Mouse (Mus musculus) embryonic facial prominence, embryonic 15.5 days (tissue): ENCODE data around the gene Lrrc38. TPM values are rescaled to one million over a fixed set of nuclear protein-coding genes. Genes with fewer than 3 reads are reported as not detected.
"Not testable (repeated sequence)": the region's sequence is repeated elsewhere in the genome, so short reads cannot be mapped to it uniquely, and the experiment has no call there.

Experiments used
- ATAC-seq: fragments of 200-750 bp; cut with Nextera tagmentation; 2 replicates; pipeline ENCODE4 v1.8.0; 2017; ENCODE audit warnings: low read depth, moderate TSS enrichment; ENCODE audit not compliant: insufficient number of reproducible peaks, low FRiP score, low TSS enrichment
- H3K27ac ChIP-seq: fragments of 300-500 bp; sonication (generic); replicated peaks from 2 replicates; pipeline ENCODE4 v1.5.1; 2015; ENCODE audit warnings: mild to moderate bottlenecking, inconsistent platforms
- H3K27me3 ChIP-seq: fragments of 300-500 bp; sonication (generic); 2 replicates; pipeline ENCODE4 v1.6.1; 2015; ENCODE audit warnings: inconsistent platforms
- H3K36me3 ChIP-seq: fragments of 300-500 bp; sonication (generic); 2 replicates; pipeline ENCODE4 v1.6.1; 2015; ENCODE audit warnings: mild to moderate bottlenecking, inconsistent platforms
- H3K4me1 ChIP-seq: fragments of 300-500 bp; sonication (generic); 2 replicates; pipeline ENCODE4 v1.6.1; 2015; ENCODE audit warnings: inconsistent platforms
- H3K4me2 ChIP-seq: fragments of 300-500 bp; sonication (generic); replicated peaks from 2 replicates; pipeline ENCODE4 v1.6.1; 2015; ENCODE audit warnings: mild to moderate bottlenecking, inconsistent platforms
- H3K4me3 ChIP-seq: fragments of 300-500 bp; sonication (generic); replicated peaks from 2 replicates; pipeline ENCODE4 v1.5.1; 2015; ENCODE audit warnings: mild to moderate bottlenecking, inconsistent platforms
- H3K9ac ChIP-seq: fragments of 300-500 bp; sonication (generic); 2 replicates; pipeline ENCODE4 v1.6.1; 2015; ENCODE audit warnings: inconsistent platforms
- H3K9me3 ChIP-seq: fragments of 300-500 bp; sonication (generic); replicated peaks from 2 replicates; pipeline ENCODE4 v1.6.1; 2016; ENCODE audit warnings: inconsistent platforms
- WGBS: fragments of 180-500 bp; shearing (Covaris S2); methylation state at CpG from one replicate; pipeline ENCODE4 v1.1.7; 2015; 5-methylcytosine and 5-hydroxymethylcytosine counted together
- polyA plus RNA-seq: library from polyadenylated mRNA; unstranded; fragments of >200 nt; fragmentation: Nextera tagmentation; extraction: Ambion mirVana; gene quantifications from 2 replicates; pipeline ENCODE4 v1.2.1, GENCODE M21; 2015

The Lrrc38 gene
- polyA plus RNA-seq, 1 experiment from 2014 or later: 1.2 TPM

DNA sequence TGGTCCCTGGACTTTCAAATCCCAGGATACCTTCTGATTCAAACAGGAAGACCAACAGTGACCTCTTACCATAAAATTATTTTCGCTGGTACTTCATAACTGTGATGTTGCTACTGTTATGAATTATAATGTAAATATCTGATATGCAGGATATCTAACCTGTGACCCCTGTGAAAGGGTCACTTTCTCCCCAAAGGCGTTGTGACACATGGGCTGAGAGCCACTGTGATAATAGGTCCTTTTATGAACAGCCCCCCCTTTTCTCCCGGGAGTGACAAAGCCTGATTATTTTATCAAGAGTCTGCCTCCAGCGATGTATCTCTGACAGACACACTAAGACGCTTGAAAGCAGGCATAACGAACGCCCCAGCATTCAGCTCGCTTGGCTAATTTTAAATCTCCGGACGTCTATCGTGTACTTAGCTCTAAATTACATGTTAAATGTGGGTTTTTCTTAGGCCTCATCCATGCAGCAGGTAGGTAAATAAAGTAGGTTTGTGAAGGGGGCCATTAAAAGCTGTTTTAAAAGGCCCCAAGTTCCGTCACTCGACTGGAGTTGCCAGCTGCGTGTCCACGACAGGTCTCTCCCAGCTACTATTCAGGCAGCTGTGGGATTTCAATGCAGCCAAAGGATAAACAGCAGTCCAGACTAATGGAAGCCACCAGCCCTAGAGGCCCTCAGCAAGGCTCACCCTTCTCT is 24.5 kb upstream of the Lrrc38 start:
- no peak for ATAC-seq
- peak overlapping the region; percentile 50 for H3K4me2 ChIP-seq
- H3K9ac ChIP-seq: no peak overlapping the region
- H3K27me3 ChIP-seq: no peaks in the 10 kb centered on the region
- 9% methylated on average over 15 of the region's 15 CpGs for WGBS
- peaks cover 5% of the 10 kb centered on the region; the same call in 1 of the 2 replicates for H3K4me1 ChIP-seq
- peak overlapping the region; percentile 36 for H3K4me3 ChIP-seq
- no peaks in the 10 kb centered on the region for H3K9me3 ChIP-seq
- H3K36me3 ChIP-seq: no peaks in the 10 kb centered on the region
- no peak overlapping the region for H3K27ac ChIP-seq

DNA sequence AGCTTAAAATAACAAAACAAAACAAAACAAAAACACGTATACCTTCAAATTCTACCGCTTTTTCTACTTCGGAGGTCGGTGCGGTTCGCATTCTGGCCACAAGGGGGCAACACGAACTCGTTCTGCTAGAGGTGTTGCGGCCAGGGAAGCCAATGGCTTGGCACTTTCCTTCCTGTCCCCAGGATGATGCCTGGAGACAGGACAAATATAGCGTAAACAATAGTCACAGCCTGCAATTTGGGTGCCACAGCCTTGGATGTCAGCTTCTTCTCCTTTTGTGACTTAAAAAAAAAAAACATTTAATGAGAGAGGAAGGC is 24.0 kb upstream of the Lrrc38 start:
- 1% methylated on average over 10 of the region's 10 CpGs for WGBS
- no peaks in the 10 kb centered on the region for H3K36me3 ChIP-seq
- peaks cover 10% of the 10 kb centered on the region; the same call in 1 of the 2 replicates for H3K4me1 ChIP-seq
- no peaks in the 10 kb centered on the region for H3K27me3 ChIP-seq
- H3K27ac ChIP-seq: no peak overlapping the region
- H3K4me3 ChIP-seq: peak overlapping the region; percentile 36
- no peaks in the 10 kb centered on the region for H3K9me3 ChIP-seq
- peak overlapping the region; percentile 50 for H3K4me2 ChIP-seq
- no peak overlapping the region for H3K9ac ChIP-seq
- no peak for ATAC-seq

DNA sequence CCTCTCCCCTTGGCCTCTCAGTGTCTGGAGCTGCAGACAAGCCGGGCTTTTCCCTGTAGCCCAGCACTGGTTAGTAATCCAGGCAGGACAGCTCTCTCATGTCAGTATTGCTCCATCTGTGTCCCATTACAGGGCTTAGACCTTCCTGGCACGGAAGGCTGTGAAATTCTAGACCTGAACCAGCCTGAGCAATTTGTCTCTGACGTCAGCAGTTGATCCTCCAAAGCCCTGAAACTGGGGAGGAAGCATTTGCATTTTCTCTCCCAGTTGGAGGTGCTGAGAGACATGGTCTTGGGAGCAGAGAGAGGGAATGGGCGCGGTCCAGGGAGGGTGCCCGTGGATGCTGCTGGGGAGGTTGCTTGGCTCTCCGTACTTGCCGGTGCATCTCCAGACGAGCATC is 19.0 kb upstream of the Lrrc38 start:
- Histone ChIP-seq H3K27ac (no peak overlapping the region), H3K4me2 (0 out of 2 replicates have a peak overlapping the region, but pooled peaks have one; percentile 25), H3K36me3 (no peaks in the 10 kb centered on the region), H3K4me3 (no peak overlapping the region), H3K9ac (no peak overlapping the region), H3K4me1 (peaks cover 9% of the 10 kb centered on the region; the same call in 1 of the 2 replicates), H3K9me3 (no peaks in the 10 kb centered on the region), H3K27me3 (no peaks in the 10 kb centered on the region)
- 6% methylated on average over 9 of the region's 9 CpGs for WGBS
- peak; percentile 79 for ATAC-seq

DNA sequence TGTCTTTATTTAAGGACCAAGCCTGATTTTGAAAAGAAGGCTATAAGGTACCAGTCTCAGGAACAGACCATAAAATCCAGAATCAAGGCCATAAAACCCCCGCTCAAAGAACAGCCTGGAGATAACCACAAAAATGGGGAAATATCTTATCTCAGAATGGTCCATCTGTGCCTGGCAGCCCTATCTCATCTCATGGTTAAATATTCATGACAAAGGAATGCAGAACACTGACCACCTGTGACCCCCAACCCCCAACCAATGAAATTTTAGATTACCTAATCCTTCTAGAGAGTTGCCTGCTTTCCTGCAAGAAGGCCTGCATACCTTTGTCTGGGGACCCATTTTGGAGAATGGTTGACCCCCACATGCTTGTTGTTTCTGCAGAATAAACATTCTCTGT is 17.8 kb upstream of the Lrrc38 start:
- Histone ChIP-seq H3K4me1 (peaks cover 9% of the 10 kb centered on the region; the same call in 1 of the 2 replicates), H3K9me3 (no peaks in the 10 kb centered on the region), H3K4me3 (no peak overlapping the region), H3K36me3 (no peaks in the 10 kb centered on the region), H3K9ac (no peak overlapping the region), H3K27me3 (no peaks in the 10 kb centered on the region), H3K4me2 (no peak overlapping the region), H3K27ac (no peak overlapping the region)
- 82% methylated on average over 1 of the region's 1 CpGs for WGBS
- no peak for ATAC-seq

DNA sequence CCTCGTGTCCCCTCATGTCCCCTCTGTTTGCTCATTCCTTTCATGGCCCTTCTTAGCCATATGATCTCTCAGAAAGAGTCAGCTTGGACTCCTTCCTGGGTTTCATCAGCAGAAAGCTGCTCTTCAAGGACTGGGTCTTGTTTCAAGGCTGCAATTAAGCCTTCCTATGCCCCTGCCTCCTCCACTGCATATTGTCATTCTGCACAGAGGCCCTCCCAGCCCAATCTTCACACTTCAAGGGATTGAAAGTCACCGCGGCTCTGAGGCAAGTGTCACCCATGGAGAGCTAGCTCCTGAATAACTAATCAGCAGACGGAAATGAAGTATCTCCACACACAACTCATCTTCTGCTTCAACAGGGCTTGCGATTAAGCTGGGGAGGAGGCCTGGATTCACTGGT is 15.4 kb upstream of the Lrrc38 start:
- WGBS: 57% methylated on average over 5 of the region's 5 CpGs
- no peaks in the 10 kb centered on the region for H3K36me3 ChIP-seq
- no peak for ATAC-seq
- no peak overlapping the region for H3K4me2 ChIP-seq
- no peaks in the 10 kb centered on the region for H3K27me3 ChIP-seq
- no peak overlapping the region for H3K4me3 ChIP-seq
- no peaks in the 10 kb centered on the region for H3K9me3 ChIP-seq
- no peak overlapping the region for H3K27ac ChIP-seq
- H3K4me1 ChIP-seq: peaks cover 9% of the 10 kb centered on the region; the same call in 1 of the 2 replicates
- H3K9ac ChIP-seq: no peak overlapping the region

DNA sequence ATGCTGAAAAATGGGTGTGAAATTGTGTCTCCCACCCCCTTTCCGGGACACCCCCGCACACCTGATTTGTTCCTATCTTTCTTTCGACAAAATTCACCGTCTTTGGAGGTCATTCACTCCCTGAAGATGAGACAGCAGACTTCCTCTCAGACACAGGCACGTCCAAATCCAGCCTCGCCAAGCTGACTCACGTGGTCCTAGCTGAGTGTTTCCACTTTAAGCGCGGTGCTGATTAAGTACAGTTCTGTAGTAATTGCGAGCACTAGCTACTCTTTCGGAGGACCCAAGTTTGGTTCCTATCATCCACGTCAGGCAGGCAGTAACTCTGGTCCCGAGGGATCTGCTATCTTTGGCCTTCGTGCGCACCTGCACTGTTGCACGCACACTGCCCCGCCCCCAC is 14.6 kb upstream of the Lrrc38 start:
- no peak overlapping the region for H3K27ac ChIP-seq
- H3K36me3 ChIP-seq: no peaks in the 10 kb centered on the region
- H3K27me3 ChIP-seq: no peaks in the 10 kb centered on the region
- no peak overlapping the region for H3K4me2 ChIP-seq
- no peak overlapping the region for H3K9ac ChIP-seq
- no peak overlapping the region for H3K4me3 ChIP-seq
- 80% methylated on average over 17 of the region's 17 CpGs for WGBS
- peaks cover 8% of the 10 kb centered on the region; the same call in 1 of the 2 replicates for H3K4me1 ChIP-seq
- H3K9me3 ChIP-seq: no peaks in the 10 kb centered on the region
- ATAC-seq: no peak

DNA sequence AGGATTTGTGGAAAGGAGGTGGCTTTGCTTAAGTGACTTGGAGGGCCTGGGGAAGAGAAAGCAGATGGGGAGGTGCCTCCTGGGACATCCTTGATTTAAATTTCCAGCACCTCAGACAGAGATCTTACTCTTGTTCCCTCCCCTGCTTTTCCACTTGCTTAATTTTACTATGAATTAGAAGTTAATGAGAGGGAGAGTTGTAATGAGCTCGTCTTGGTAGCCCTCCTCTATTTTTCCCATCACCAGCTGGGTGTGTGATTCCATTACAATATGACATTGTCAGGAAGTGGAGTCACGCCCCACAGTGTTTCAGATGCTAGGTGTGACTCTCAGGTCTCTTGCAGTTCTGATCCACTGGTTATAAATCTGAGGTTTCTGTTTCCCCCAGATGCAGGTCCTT is 13.5 kb upstream of the Lrrc38 start:
- Histone ChIP-seq H3K36me3 (no peaks in the 10 kb centered on the region), H3K4me2 (no peak overlapping the region), H3K27me3 (no peaks in the 10 kb centered on the region), H3K27ac (no peak overlapping the region), H3K4me1 (no peaks in the 10 kb centered on the region), H3K9ac (no peak overlapping the region), H3K4me3 (no peak overlapping the region), H3K9me3 (no peaks in the 10 kb centered on the region)
- ATAC-seq: no peak
- 45% methylated on average over 2 of the region's 2 CpGs for WGBS

DNA sequence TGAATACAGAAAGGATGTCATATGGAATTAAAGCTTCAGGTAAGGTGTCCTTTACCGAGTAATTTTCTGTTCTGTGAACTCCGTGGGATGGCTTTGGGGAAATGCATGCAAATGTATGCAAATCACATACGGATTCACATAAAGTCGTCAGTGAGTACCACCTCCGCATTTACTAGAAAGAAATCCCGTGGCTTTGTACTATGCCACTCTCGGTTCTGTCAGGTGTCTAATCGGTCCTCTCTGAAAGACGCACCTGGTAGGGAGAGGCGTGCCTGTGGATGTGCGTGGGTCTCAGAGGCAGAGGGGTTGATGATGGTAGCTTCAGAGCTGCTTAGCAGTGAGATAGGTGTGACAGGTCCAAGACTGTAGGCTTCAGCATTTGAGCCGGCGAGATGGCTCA is 9.7 kb upstream of the Lrrc38 start:
- no peak overlapping the region for H3K4me3 ChIP-seq
- no peak overlapping the region for H3K9ac ChIP-seq
- no peak for ATAC-seq
- no peak overlapping the region for H3K4me2 ChIP-seq
- WGBS: 87% methylated on average over 13 of the region's 13 CpGs
- H3K36me3 ChIP-seq: no peaks in the 10 kb centered on the region
- no peaks in the 10 kb centered on the region for H3K27me3 ChIP-seq
- no peaks in the 10 kb centered on the region for H3K4me1 ChIP-seq
- H3K27ac ChIP-seq: no peak overlapping the region
- H3K9me3 ChIP-seq: no peaks in the 10 kb centered on the region

DNA sequence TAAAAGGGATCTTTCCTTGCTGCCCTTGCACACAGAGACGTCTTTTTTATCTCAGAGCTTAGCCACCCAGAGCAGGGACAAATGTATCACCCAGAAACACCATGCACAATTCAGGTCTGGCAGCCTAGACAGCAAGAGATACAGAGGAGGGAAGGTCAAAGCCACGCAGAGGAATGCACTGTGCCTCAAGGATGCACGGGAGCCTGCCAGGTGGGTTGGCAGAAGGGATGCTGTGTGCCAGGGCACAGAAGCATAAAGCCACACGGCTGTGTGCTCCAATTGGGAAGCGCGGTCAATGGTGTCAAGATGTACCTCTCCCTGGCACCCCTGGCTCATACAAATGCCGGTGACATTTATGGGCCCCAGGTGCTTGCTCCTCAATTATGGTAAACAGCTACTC is 8.1 kb upstream of the Lrrc38 start:
- no peaks in the 10 kb centered on the region for H3K27me3 ChIP-seq
- no peak overlapping the region for H3K4me3 ChIP-seq
- H3K9me3 ChIP-seq: no peaks in the 10 kb centered on the region
- no peaks in the 10 kb centered on the region for H3K36me3 ChIP-seq
- H3K4me2 ChIP-seq: no peak overlapping the region
- H3K4me1 ChIP-seq: no peaks in the 10 kb centered on the region
- H3K9ac ChIP-seq: no peak overlapping the region
- H3K27ac ChIP-seq: no peak overlapping the region
- ATAC-seq: no peak
- WGBS: 74% methylated on average over 7 of the region's 7 CpGs

DNA sequence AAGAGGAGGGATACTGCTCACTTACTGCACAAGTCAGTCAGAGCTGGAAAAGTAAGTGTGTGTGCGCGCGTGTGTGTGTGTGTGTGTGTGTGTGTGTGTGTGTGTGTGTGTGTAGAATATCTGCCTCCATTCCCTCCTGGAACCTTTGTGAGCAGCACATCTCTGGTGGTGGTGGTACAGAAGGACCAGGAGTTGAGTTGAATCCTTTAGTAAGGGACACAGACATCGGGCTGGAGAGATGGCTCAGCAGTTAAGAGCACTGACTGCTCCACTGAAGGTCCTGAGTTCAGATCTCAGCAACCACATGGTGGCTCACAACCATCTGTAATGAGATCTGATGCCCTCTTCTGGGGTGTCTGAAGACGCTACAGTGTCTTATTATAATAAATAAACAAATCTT is 4.1 kb upstream of the Lrrc38 start:
- WGBS: 87% methylated on average over 5 of the region's 5 CpGs
- H3K27me3 ChIP-seq: peaks cover 33% of the 10 kb centered on the region
- not testable (repeated sequence) for H3K4me3 ChIP-seq, ATAC-seq, H3K9ac ChIP-seq, H3K4me2 ChIP-seq, H3K27ac ChIP-seq, H3K9me3 ChIP-seq, H3K36me3 ChIP-seq
- peaks cover 13% of the 10 kb centered on the region for H3K4me1 ChIP-seq

DNA sequence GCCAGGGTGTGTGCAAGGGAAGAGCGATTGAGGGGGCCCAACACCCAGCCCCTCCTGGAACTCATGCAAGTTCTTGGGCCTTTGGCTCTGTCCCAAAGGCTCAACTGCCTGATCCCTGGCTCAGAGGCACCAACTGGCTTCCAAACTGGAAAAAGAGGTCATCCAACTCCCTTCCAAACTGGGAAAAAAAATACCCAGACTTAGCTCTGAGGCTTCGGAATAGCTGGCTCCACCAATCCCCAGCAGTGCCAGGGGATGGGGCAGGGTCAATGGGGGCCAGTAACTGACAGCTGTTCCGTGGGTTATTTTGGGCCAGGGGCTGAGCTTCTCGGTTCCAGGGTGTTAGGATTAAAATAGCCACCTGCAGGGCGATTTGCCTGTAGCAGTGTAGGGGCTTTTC is 879 bp upstream of the Lrrc38 start:
- no peak; the same call in 1 of the 2 replicates for ATAC-seq
- Histone ChIP-seq H3K4me2 (no peak overlapping the region), H3K27me3 (peaks cover 55% of the 10 kb centered on the region)

More for the DNA sequence above, 879 bp upstream of the Lrrc38 start:
- WGBS: 22% methylated on average over 5 of the region's 5 CpGs
- Histone ChIP-seq H3K27ac (no peak overlapping the region), H3K9me3 (no peaks in the 10 kb centered on the region), H3K4me1 (peaks cover 15% of the 10 kb centered on the region), H3K4me3 (no peak overlapping the region), H3K36me3 (no peaks in the 10 kb centered on the region), H3K9ac (no peak overlapping the region)
